ENCODE assay signal across 8 mouse cellular contexts in the genomic region with DNA sequence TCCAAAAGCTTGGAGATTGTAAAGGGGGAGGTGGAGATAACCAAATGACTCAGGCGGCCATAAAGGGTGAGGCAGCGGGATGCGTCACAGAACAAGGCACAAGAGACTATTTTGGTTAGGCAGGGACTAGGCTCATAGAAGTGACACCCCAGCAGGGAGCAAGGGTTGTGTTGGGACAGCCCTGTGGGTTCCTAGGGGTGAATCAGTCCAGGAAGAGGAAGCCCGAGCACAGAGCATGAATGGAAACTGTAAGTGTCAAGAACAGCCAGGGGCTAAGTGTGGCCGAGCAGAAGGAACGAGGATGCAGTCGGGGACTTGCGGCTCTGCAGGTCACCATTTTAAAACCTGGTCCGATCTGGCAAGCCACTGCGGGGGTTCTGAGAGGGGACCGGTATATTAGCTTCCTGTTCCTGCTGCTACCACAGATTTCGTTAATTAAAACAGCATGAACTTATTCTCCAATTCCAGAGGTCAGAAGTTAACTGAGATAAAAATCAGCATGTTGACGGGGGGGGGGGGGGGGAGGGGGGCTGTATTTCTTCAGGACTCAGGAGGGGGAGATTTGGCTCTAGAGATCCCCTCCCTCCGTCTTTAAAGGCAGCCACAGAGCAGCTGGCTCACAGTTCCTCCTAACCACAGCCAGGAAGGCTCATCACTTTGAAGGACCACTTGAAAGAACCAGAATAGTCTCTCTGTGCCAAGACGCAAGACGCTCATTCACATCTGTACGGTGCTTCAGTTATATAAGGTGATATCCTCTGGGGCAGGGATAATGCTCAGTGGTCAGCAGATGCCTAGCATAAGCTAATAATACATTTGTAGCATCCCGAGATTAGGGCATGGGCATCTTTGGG. TPM values are rescaled to one million over a fixed set of nuclear protein-coding genes. Genes with fewer than 3 reads are reported as not detected.
DNase-seq lines count a peak whose midpoint lies in the region; ATAC-seq and TF ChIP-seq lines count a peak whose summit lies in the region.

No protein-coding gene starts in this region.

- DNase-seq in forebrain, embryonic 10.5 days (ENCODE audit: extremely low spot score, low spot score) = no peak
- no peak for DNase-seq in forebrain, embryonic 14.5 days (ENCODE audit: low spot score)
- peak; percentile 39 for DNase-seq in 3T3-L1 (ENCODE audit: low read depth, low spot score)
- peak; percentile 27 for DNase-seq in hindbrain, postnatal 0 days (ENCODE audit: low spot score)
- peak; percentile 13 for DNase-seq in midbrain, embryonic 14.5 days
- no peak for DNase-seq in right cerebral cortex, adult 2 months (ENCODE audit: low spot score in 2 of 2)
- DNase-seq in gastrocnemius, adult 8-10 months (ENCODE audit: low spot score in 2 of 2) = no peak

- no peak overlapping the region for H3K27ac ChIP-seq in forebrain, embryonic 10.5 days
- H3K27ac ChIP-seq in forebrain, embryonic 14.5 days (ENCODE audit: low read depth, low read length) = no peak overlapping the region
- no peak overlapping the region for H3K27ac ChIP-seq in brown adipose tissue, adult 24 weeks (replicated peaks; ENCODE audit: low read depth, low read length)
- H3K27ac ChIP-seq in hindbrain, postnatal 0 days = no peak overlapping the region
- H3K27ac ChIP-seq in midbrain, embryonic 14.5 days (replicated peaks; ENCODE audit: low read depth, low read length) = no peak overlapping the region

- no peaks in the 10 kb centered on the region for H3K9me3 ChIP-seq in forebrain, embryonic 10.5 days
- H3K9me3 ChIP-seq in forebrain, embryonic 14.5 days (replicated peaks; ENCODE audit: control insufficient read depth, low read length) = no peaks in the 10 kb centered on the region
- no peaks in the 10 kb centered on the region for H3K9me3 ChIP-seq in hindbrain, postnatal 0 days (ENCODE audit: low read length)
- no peaks in the 10 kb centered on the region for H3K9me3 ChIP-seq in midbrain, embryonic 14.5 days (ENCODE audit: control insufficient read depth, low read length)

- H3K36me3 ChIP-seq in forebrain, embryonic 10.5 days (replicated peaks) = no peaks in the 10 kb centered on the region
- no peaks in the 10 kb centered on the region for H3K36me3 ChIP-seq in forebrain, embryonic 14.5 days (ENCODE audit: control insufficient read depth, insufficient read depth, low read length)
- H3K36me3 ChIP-seq in hindbrain, postnatal 0 days (ENCODE audit: insufficient read depth, low read length) = no peaks in the 10 kb centered on the region
- no peaks in the 10 kb centered on the region for H3K36me3 ChIP-seq in midbrain, embryonic 14.5 days (ENCODE audit: control insufficient read depth, insufficient read depth, low read length)

- peak overlapping the region; percentile 7; the same call in 1 of the 2 replicates for H3K4me3 ChIP-seq in forebrain, embryonic 10.5 days
- no peak overlapping the region for H3K4me3 ChIP-seq in forebrain, embryonic 14.5 days (ENCODE audit: low read depth, low read length)
- H3K4me3 ChIP-seq in brown adipose tissue, adult 24 weeks (ENCODE audit: insufficient read depth, low read depth, low read length) = 0 out of 2 replicates have a peak overlapping the region, but pooled peaks have one; percentile 14
- H3K4me3 ChIP-seq in hindbrain, postnatal 0 days (ENCODE audit: low read length) = no peak overlapping the region
- H3K4me3 ChIP-seq in midbrain, embryonic 14.5 days (replicated peaks; ENCODE audit: low read depth, low read length) = no peak overlapping the region

- ATAC-seq in forebrain, embryonic 14.5 days = no peak
- ATAC-seq in hindbrain, postnatal 0 days = 0 out of 2 replicates have a peak, but pooled peaks have one; percentile 18
- no peak for ATAC-seq in midbrain, embryonic 14.5 days (ENCODE audit: low FRiP score, low TSS enrichment)

- no peak overlapping the region for H3K9ac ChIP-seq in forebrain, embryonic 14.5 days (ENCODE audit: low read length)
- no peak overlapping the region for H3K9ac ChIP-seq in hindbrain, postnatal 0 days (replicated peaks; ENCODE audit: low read length)
- no peak overlapping the region for H3K9ac ChIP-seq in midbrain, embryonic 14.5 days (replicated peaks; ENCODE audit: low read length)

- TF ChIP-seq CTCF in hindbrain, postnatal 0 days (IDR thresholded peaks at IDR 0.05; ENCODE audit: low read depth) = no peak

- H3K27me3 ChIP-seq in forebrain, embryonic 10.5 days (ENCODE audit: poor library complexity, severe bottlenecking) = peaks cover 23% of the 10 kb centered on the region
- no peaks in the 10 kb centered on the region for H3K27me3 ChIP-seq in forebrain, embryonic 14.5 days (replicated peaks; ENCODE audit: control insufficient read depth, insufficient read depth, low read length)
- no peaks in the 10 kb centered on the region for H3K27me3 ChIP-seq in hindbrain, postnatal 0 days (ENCODE audit: insufficient read depth, low read length)
- H3K27me3 ChIP-seq in midbrain, embryonic 14.5 days (ENCODE audit: control insufficient read depth, insufficient read depth, low read length) = no peaks in the 10 kb centered on the region

- H3K4me2 ChIP-seq in forebrain, embryonic 14.5 days (ENCODE audit: low read length) = no peak overlapping the region
- H3K4me2 ChIP-seq in hindbrain, postnatal 0 days (ENCODE audit: low read depth, low read length) = 0 out of 2 replicates have a peak overlapping the region, but pooled peaks have one; percentile 10
- 0 out of 2 replicates have a peak overlapping the region, but pooled peaks have one; percentile 10 for H3K4me2 ChIP-seq in midbrain, embryonic 14.5 days (ENCODE audit: low read length)

- WGBS in forebrain, embryonic 10.5 days = 32% methylated on average over 18 of the region's 18 CpGs
- 39% methylated on average over 17 of the region's 18 CpGs for WGBS in forebrain, embryonic 14.5 days
- WGBS in hindbrain, postnatal 0 days = 27% methylated on average over 18 of the region's 18 CpGs
- WGBS in midbrain, embryonic 14.5 days = 42% methylated on average over 18 of the region's 18 CpGs

- H3K4me1 ChIP-seq in forebrain, embryonic 10.5 days = peaks cover 36% of the 10 kb centered on the region
- H3K4me1 ChIP-seq in forebrain, embryonic 14.5 days (ENCODE audit: control insufficient read depth, insufficient read depth, low read length) = peaks cover 8% of the 10 kb centered on the region
- H3K4me1 ChIP-seq in brown adipose tissue, adult 24 weeks (ENCODE audit: control insufficient read depth, insufficient read depth, insufficient read length, low read length) = peaks cover 6% of the 10 kb centered on the region; the same call in 1 of the 2 replicates
- peaks cover 9% of the 10 kb centered on the region for H3K4me1 ChIP-seq in hindbrain, postnatal 0 days (ENCODE audit: insufficient read depth, low read length)
- 0 out of 2 replicates have a peak, but pooled peaks cover 6% of the 10 kb centered on the region for H3K4me1 ChIP-seq in midbrain, embryonic 14.5 days (ENCODE audit: control insufficient read depth, insufficient read depth, low read length)

RNA-seq across cellular contexts. Expression of a gene that starts 34.6 kb away (rescaled TPM):
- polyA plus RNA-seq in forebrain, embryonic 10.5 days (2016; fragmentation: Nextera tagmentation; extraction: Ambion mirVana) = 18.4 and 19.7 TPM in 2 replicates
- 11.3 and 15.1 TPM in 2 replicates for polyA plus RNA-seq in forebrain, embryonic 14.5 days (2014; fragmentation: Nextera tagmentation; extraction: Ambion mirVana)
- 9.5 TPM in 2 replicates for polyA plus RNA-seq in brown adipose tissue, adult 24 weeks (2012; ENCODE audit: insufficient read depth, insufficient read length, missing spikeins)
- total RNA-seq in hindbrain, postnatal 0 days (2014; rRNA removed) = 22.3 and 23.4 TPM in 2 replicates
- 11.9 and 12.3 TPM in 2 replicates for polyA plus RNA-seq in hindbrain, postnatal 0 days (2015; fragmentation: Nextera tagmentation; extraction: Ambion mirVana)
- polyA plus RNA-seq in midbrain, embryonic 14.5 days (2014; fragmentation: Nextera tagmentation; extraction: Ambion mirVana) = 13.9 and 18.6 TPM in 2 replicates
- total RNA-seq in gastrocnemius, adult 8-10 months (2022) = 1 to 10 TPM; 4.7 to 8.3 (median 6.8) TPM

RNA-seq across cellular contexts. Expression of a gene that starts 39.4 kb away (rescaled TPM):
- polyA plus RNA-seq in forebrain, embryonic 10.5 days (2016; fragmentation: Nextera tagmentation; extraction: Ambion mirVana) = 91.3 and 91.7 TPM in 2 replicates
- polyA plus RNA-seq in forebrain, embryonic 14.5 days (2014; fragmentation: Nextera tagmentation; extraction: Ambion mirVana) = 89.0 and 90.5 TPM in 2 replicates
- 47.6 and 54.0 TPM in 2 replicates for polyA plus RNA-seq in brown adipose tissue, adult 24 weeks (2012; ENCODE audit: insufficient read depth, insufficient read length, missing spikeins)
- total RNA-seq in hindbrain, postnatal 0 days (2014; rRNA removed) = 53.4 and 59.6 TPM in 2 replicates
- 104 TPM in 2 replicates for polyA plus RNA-seq in hindbrain, postnatal 0 days (2015; fragmentation: Nextera tagmentation; extraction: Ambion mirVana)
- 82.0 and 100 TPM in 2 replicates for polyA plus RNA-seq in midbrain, embryonic 14.5 days (2014; fragmentation: Nextera tagmentation; extraction: Ambion mirVana)
- total RNA-seq in gastrocnemius, adult 8-10 months (2022) = 10 to 100 TPM; 71.4 to 96.4 (median 80.9) TPM

Comparison
In these comparisons a context has a peak if more than half of its experiments do, and no peak if none do; other contexts are left out.
1. H3K4me3 ChIP-seq: peak in forebrain, embryonic 10.5 days (single experiment) and brown adipose tissue, adult 24 weeks (single experiment); none in forebrain, embryonic 14.5 days (single experiment), hindbrain, postnatal 0 days (single experiment) and midbrain, embryonic 14.5 days (single experiment).
2. DNase-seq: peak in 3T3-L1 (single experiment), hindbrain, postnatal 0 days (single experiment) and midbrain, embryonic 14.5 days (single experiment); none in forebrain, embryonic 10.5 days (single experiment), forebrain, embryonic 14.5 days (single experiment), right cerebral cortex, adult 2 months (0 of 2) and gastrocnemius, adult 8-10 months (0 of 2).